ENCODE assay signal across 21 mouse cellular contexts in the genomic region with DNA sequence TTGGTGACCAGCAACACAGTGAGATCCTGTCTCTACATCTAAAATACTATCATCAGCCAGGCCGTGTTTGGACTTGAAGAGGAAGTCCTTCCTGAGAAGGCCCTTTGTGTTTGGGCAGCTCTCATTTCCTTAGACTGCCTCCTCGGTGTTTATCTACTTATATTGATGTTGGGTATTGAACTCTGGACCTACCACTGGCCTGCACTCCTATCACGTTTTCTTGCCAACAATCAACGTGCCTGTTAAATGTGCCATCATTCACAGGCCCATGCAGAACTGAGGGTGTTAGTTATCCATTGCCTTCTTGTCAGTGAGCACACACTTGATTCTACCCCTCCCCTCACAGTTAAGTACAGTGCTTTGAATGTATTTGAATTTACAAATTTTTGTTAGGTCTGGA. TPM values are rescaled to one million over a fixed set of nuclear protein-coding genes. Genes with fewer than 3 reads are reported as not detected.
DNase-seq lines count a peak whose midpoint lies in the region; ATAC-seq and TF ChIP-seq lines count a peak whose summit lies in the region.
"Had no signal": no experiment of that assay in that cellular context is flagged by ENCODE, and none has a peak within 500 bp of the region (broad histone marks: within the 10 kb centered on the region; RNA-seq: fewer than 3 reads in every experiment).

No protein-coding gene starts in this region.

- ATAC-seq in liver, postnatal 0 days = no peak
- no peak for ATAC-seq in lung, postnatal 0 days
- ATAC-seq: forebrain, embryonic 15.5 days had no signal

- H3K9ac ChIP-seq in liver, adult 2 months (ENCODE audit: low read depth, low read length) = no peak overlapping the region
- H3K9ac ChIP-seq in liver, postnatal 0 days (replicated peaks) = no peak overlapping the region
- H3K9ac ChIP-seq in lung, postnatal 0 days (replicated peaks; ENCODE audit: low read depth) = no peak overlapping the region
- H3K9ac ChIP-seq: embryonic facial prominence, embryonic 12.5 days; forebrain, embryonic 15.5 days; heart, embryonic 15.5 days; hindbrain, embryonic 14.5 days had no signal

- 23% methylated on average over 4 of the region's 4 CpGs for WGBS in liver, adult 2 months
- 38% methylated on average over 4 of the region's 4 CpGs for WGBS in liver, postnatal 0 days (ENCODE audit: insufficient replicate concordance)
- WGBS in lung, postnatal 0 days = 39% methylated on average over 4 of the region's 4 CpGs

- no peaks in the 10 kb centered on the region for H3K27me3 ChIP-seq in liver, adult 2 months (ENCODE audit: control insufficient read depth, insufficient read depth, low read length)
- H3K27me3 ChIP-seq in liver, postnatal 0 days (ENCODE audit: insufficient read depth, low read length) = no peaks in the 10 kb centered on the region
- no peaks in the 10 kb centered on the region for H3K27me3 ChIP-seq in lung, postnatal 0 days (replicated peaks; ENCODE audit: insufficient read depth, low read length)
- H3K27me3 ChIP-seq: CH12.LX; embryonic facial prominence, embryonic 12.5 days; forebrain, embryonic 15.5 days; heart, embryonic 15.5 days had no signal

- H3K4me1 ChIP-seq in liver, adult 2 months (ENCODE audit: control insufficient read depth, insufficient read depth, low read length) = peaks cover 3% of the 10 kb centered on the region; the same call in 1 of the 2 replicates
- H3K4me1 ChIP-seq in liver, postnatal 0 days (ENCODE audit: insufficient read depth) = peaks cover 9% of the 10 kb centered on the region
- no peaks in the 10 kb centered on the region for H3K4me1 ChIP-seq in lung, postnatal 0 days (ENCODE audit: insufficient read depth, low read depth, low read length)

- no peak overlapping the region for H3K4me2 ChIP-seq in liver, postnatal 0 days (ENCODE audit: low read depth, low read length)
- H3K4me2 ChIP-seq in lung, postnatal 0 days (replicated peaks; ENCODE audit: low read depth, low read length) = no peak overlapping the region
- H3K4me2 ChIP-seq: embryonic facial prominence, embryonic 12.5 days; forebrain, embryonic 15.5 days; heart, embryonic 11.5 days; heart, embryonic 15.5 days; hindbrain, embryonic 14.5 days had no signal

- no peak overlapping the region for H3K4me3 ChIP-seq in liver, adult 2 months (ENCODE audit: insufficient read depth, low read depth, low read length)
- no peak overlapping the region for H3K4me3 ChIP-seq in liver, postnatal 0 days (ENCODE audit: low read depth, low read length)
- H3K4me3 ChIP-seq in lung, postnatal 0 days (ENCODE audit: low read depth, low read length) = no peak overlapping the region
- no peak overlapping the region for H3K4me3 ChIP-seq in layer of hippocampus, adult 2 months
- H3K4me3 ChIP-seq: embryonic facial prominence, embryonic 12.5 days; forebrain, embryonic 15.5 days; heart, embryonic 15.5 days; hindbrain, embryonic 10.5 days had no signal

- DNase-seq in liver, adult 2 months (ENCODE audit: extremely low read depth, low read depth, low spot score) = peak; percentile 55
- DNase-seq in liver, postnatal 0 days = no peak
- DNase-seq in MEL-GATA-1-ER (ENCODE audit: extremely low read depth, low read depth) = peak; percentile 23
- DNase-seq in lung, postnatal 0 days (ENCODE audit: low spot score) = peak; percentile 9
- peak; percentile 43 for DNase-seq in lung, postnatal 36 days
- DNase-seq in heart, postnatal 25 days (ENCODE audit: low spot score) = no peak
- DNase-seq in layer of hippocampus, adult 2 months (ENCODE audit: low spot score in 2 of 2) = no peak
- DNase-seq: adrenal gland, postnatal 10 days; cerebellum, adult 11-12 months; cerebellum, adult 9-10 months; cerebellum, postnatal 25 days; gastrocnemius, postnatal 10 days; heart, adult 18-20 months; heart, postnatal 14 days had no signal

- no peaks in the 10 kb centered on the region for H3K79me2 ChIP-seq in liver, adult 2 months (ENCODE audit: control insufficient read depth, insufficient read depth, low read length)

- H3K27ac ChIP-seq in liver, adult 2 months (replicated peaks; ENCODE audit: insufficient read depth, low read depth, low read length) = no peak overlapping the region
- H3K27ac ChIP-seq in liver, postnatal 0 days (ENCODE audit: low read depth) = no peak overlapping the region
- H3K27ac ChIP-seq in lung, postnatal 0 days (ENCODE audit: low read length) = no peak overlapping the region
- no peak overlapping the region for H3K27ac ChIP-seq in layer of hippocampus, adult 2 months
- H3K27ac ChIP-seq: embryonic facial prominence, embryonic 12.5 days; forebrain, embryonic 15.5 days; heart, embryonic 15.5 days; hindbrain, embryonic 10.5 days; hindbrain, embryonic 14.5 days had no signal

- intact Hi-C loops in heart, postnatal 25 days (cut with DNase I) = no loop called here

- no peak for TF ChIP-seq POLR2A in liver, adult 2 months (IDR thresholded peaks at IDR 0.05; ENCODE audit: extremely low read depth, insufficient read depth, low read length)

- no peaks in the 10 kb centered on the region for H3K9me3 ChIP-seq in liver, postnatal 0 days (ENCODE audit: low read length)
- no peaks in the 10 kb centered on the region for H3K9me3 ChIP-seq in lung, postnatal 0 days (ENCODE audit: low read length)
- H3K9me3 ChIP-seq: embryonic facial prominence, embryonic 12.5 days; forebrain, embryonic 15.5 days; heart, embryonic 15.5 days; hindbrain, embryonic 10.5 days had no signal

- no peak for TF ChIP-seq EP300 in liver, postnatal 0 days (IDR thresholded peaks at IDR 0.05; ENCODE audit: low read depth)
- TF ChIP-seq EP300 in lung, postnatal 0 days (IDR thresholded peaks at IDR 0.05) = no peak

- no peak for TF ChIP-seq CTCF in liver, adult 2 months (IDR thresholded peaks at IDR 0.05; ENCODE audit: low read depth, low read length)
- no peak for TF ChIP-seq CTCF in liver, postnatal 0 days (IDR thresholded peaks at IDR 0.05; ENCODE audit: low read depth)
- TF ChIP-seq CTCF in lung, postnatal 0 days (IDR thresholded peaks at IDR 0.05) = no peak
- no peak for TF ChIP-seq CTCF in layer of hippocampus, adult 2 months (conservative IDR thresholded peaks at IDR 0.05)

- peaks cover 2% of the 10 kb centered on the region; the same call in 1 of the 2 replicates for H3K36me3 ChIP-seq in liver, adult 2 months (ENCODE audit: control insufficient read depth, insufficient read depth, low read length)
- no peaks in the 10 kb centered on the region for H3K36me3 ChIP-seq in liver, postnatal 0 days (replicated peaks; ENCODE audit: insufficient read depth, low read length)
- no peaks in the 10 kb centered on the region for H3K36me3 ChIP-seq in lung, postnatal 0 days (ENCODE audit: insufficient read depth, low read length)
- H3K36me3 ChIP-seq: forebrain, embryonic 15.5 days had no signal

RNA-seq across cellular contexts. Expression of a gene that starts 2.4 kb away (rescaled TPM):
- 10.5 and 15.5 TPM in 2 replicates for total RNA-seq in liver, adult 2 months (2014; rRNA removed)
- polyA plus RNA-seq in liver, adult 2 months (2012; rRNA removed) = 1.9 and 3.2 TPM in 2 replicates
- polyA plus RNA-seq in liver, postnatal 0 days (2015; fragmentation: Nextera tagmentation; extraction: Ambion mirVana) = 4.2 and 4.9 TPM in 2 replicates
- polyA plus RNA-seq in lung, postnatal 0 days (2015; fragmentation: Nextera tagmentation; extraction: Ambion mirVana) = 7.3 and 10.0 TPM in 2 replicates
- total RNA-seq in heart, postnatal 25 days (2021) = 1 to 10 TPM; 6.7 to 6.8 TPM
- 10 to 100 TPM; 12.5 TPM for total RNA-seq in layer of hippocampus, adult 2 months (2021)

Comparison
In these comparisons a context has a peak if more than half of its experiments do, and no peak if none do; other contexts are left out.
1. DNase-seq: peak in liver, adult 2 months (single experiment), MEL-GATA-1-ER (single experiment), lung, postnatal 0 days (single experiment) and lung, postnatal 36 days (single experiment); none in liver, postnatal 0 days (single experiment), heart, postnatal 25 days (single experiment) and layer of hippocampus, adult 2 months (0 of 2).